Mouse (Mus musculus) lung, postnatal 0 days (tissue): ENCODE results near the gene Vmn2r7. TPM values are rescaled to one million over a fixed set of nuclear protein-coding genes. Genes with fewer than 3 reads are reported as not detected.
"Not testable (repeated sequence)": the region's sequence is repeated elsewhere in the genome, so short reads cannot be mapped to it uniquely, and the experiment has no call there.

Source experiments
- ATAC-seq: fragments of 200-750 bp; cut with Nextera tagmentation; 2 replicates; pipeline ENCODE4 v1.8.0; 2017; ENCODE audit warnings: moderate library complexity
- DNase-seq: peaks from one replicate; pipeline ENCODE4 v3.0.0-alpha.2; 2016; ENCODE audit warnings: low spot score
- H3K27ac ChIP-seq: fragments of 300-500 bp; sonication (generic); 2 replicates; pipeline ENCODE4 v1.5.1; 2014; ENCODE audit warnings: antibody characterized with exemption, mild to moderate bottlenecking, low read length, mixed read lengths
- H3K27me3 ChIP-seq: fragments of 300-500 bp; sonication (generic); replicated peaks from 2 replicates; pipeline ENCODE4 v1.6.1; 2014; ENCODE audit warnings: low read length, mixed read lengths; ENCODE audit not compliant: insufficient read depth
- H3K36me3 ChIP-seq: fragments of 300-500 bp; sonication (generic); 2 replicates; pipeline ENCODE4 v1.6.1; 2014; ENCODE audit warnings: low read length, mixed read lengths; ENCODE audit not compliant: insufficient read depth
- H3K4me1 ChIP-seq: fragments of 300-500 bp; sonication (generic); 2 replicates; pipeline ENCODE4 v1.6.1; 2014; ENCODE audit warnings: antibody characterized with exemption, low read depth, low read length, mixed read lengths; ENCODE audit not compliant: insufficient read depth
- H3K4me2 ChIP-seq: fragments of 300-500 bp; sonication (generic); replicated peaks from 2 replicates; pipeline ENCODE4 v1.6.1; 2014; ENCODE audit warnings: low read depth, mild to moderate bottlenecking, low read length, moderate library complexity, mixed read lengths
- H3K4me3 ChIP-seq: fragments of 300-500 bp; sonication (generic); 2 replicates; pipeline ENCODE4 v1.5.1; 2014; ENCODE audit warnings: low read depth, low read length
- H3K9ac ChIP-seq: fragments of 300-500 bp; sonication (generic); replicated peaks from 2 replicates; pipeline ENCODE4 v1.6.1; 2014; ENCODE audit warnings: low read depth, mild to moderate bottlenecking
- H3K9me3 ChIP-seq: fragments of 300-500 bp; sonication (generic); 2 replicates; pipeline ENCODE4 v1.6.1; 2016; ENCODE audit warnings: low read length, mixed read lengths
- CTCF ChIP-seq: IDR thresholded peaks from 2 replicates; pipeline ENCODE4 v1.5.1; 2016; ENCODE audit warnings: antibody characterized with exemption, mild to moderate bottlenecking
- EP300 ChIP-seq: IDR thresholded peaks from 2 replicates; pipeline ENCODE4 v1.6.1; 2016; ENCODE audit warnings: antibody characterized with exemption, mild to moderate bottlenecking, control low read depth
- WGBS: fragments of 180-500 bp; shearing (Covaris S2); extraction: QIAGEN DNeasy Blood & Tissue Kit; methylation state at CpG from one replicate; pipeline ENCODE4 v1.1.7; 2014; 5-methylcytosine and 5-hydroxymethylcytosine counted together
- polyA plus RNA-seq: library from polyadenylated mRNA; unstranded; fragments of >200 nt; fragmentation: Nextera tagmentation; extraction: Ambion mirVana; gene quantifications from 2 replicates; pipeline ENCODE4 v1.2.1, GENCODE M21; 2015

Gene Vmn2r7
- polyA plus RNA-seq, 1 experiment from 2014 or later: not detected

DNA sequence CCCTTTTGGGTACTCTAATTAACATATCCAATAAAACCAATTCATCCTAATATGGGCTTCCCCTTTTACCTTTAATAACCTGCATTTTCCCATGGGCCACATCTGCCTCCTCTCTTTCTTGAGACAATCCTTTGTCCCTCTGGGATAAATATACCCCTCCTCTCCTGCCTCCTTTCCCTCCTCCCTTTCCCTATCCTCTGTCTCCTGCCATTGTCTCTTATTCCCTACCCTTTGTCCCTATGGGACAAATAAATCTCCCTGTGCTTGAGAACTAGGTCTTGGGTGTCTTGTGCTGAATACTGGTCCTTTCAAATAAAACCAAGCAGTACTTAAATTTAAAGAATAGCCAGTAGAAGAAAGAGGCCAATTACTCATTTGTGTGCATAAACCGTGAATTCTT lies 13.4 kb downstream of the Vmn2r7 start:
- no peaks in the 10 kb centered on the region for H3K27me3 ChIP-seq
- DNase-seq (no peak), ATAC-seq (no peak)
- whole genome bisulfite sequencing: 77% methylated on average over 1 of the region's 1 CpGs
- H3K4me3 ChIP-seq: no peak overlapping the region
- no peak overlapping the region for H3K4me2 ChIP-seq
- H3K9me3 ChIP-seq: no peaks in the 10 kb centered on the region
- no peak for TF ChIP-seq CTCF
- H3K9ac ChIP-seq: no peak overlapping the region
- H3K27ac ChIP-seq: no peak overlapping the region
- no peaks in the 10 kb centered on the region for H3K36me3 ChIP-seq
- H3K4me1 ChIP-seq: no peaks in the 10 kb centered on the region

DNA sequence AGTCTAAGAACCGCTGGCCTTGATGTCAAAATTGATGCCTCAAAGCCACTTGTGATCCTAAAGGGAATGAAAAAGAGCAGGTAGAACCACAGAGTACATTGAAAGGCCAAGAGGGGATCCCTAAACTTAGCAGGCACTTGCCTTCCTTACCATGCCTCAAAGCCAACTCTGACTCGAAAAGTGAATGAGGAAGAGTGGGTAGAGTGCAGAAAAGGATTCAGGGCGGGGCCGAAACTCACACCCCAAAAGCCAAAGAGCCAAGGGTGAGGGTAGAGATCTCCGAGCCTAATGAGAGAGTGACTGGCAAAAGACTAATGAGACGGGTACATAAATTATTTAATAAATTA lies 53.3 kb downstream of the Vmn2r7 start:
- WGBS: 42% methylated on average over 6 of the region's 6 CpGs
- DNase-seq: peak; percentile 4
- H3K27ac ChIP-seq: no peak overlapping the region
- no peaks in the 10 kb centered on the region for H3K36me3 ChIP-seq
- H3K9ac ChIP-seq: no peak overlapping the region
- no peak overlapping the region for H3K4me2 ChIP-seq
- no peak for ATAC-seq
- no peaks in the 10 kb centered on the region for H3K4me1 ChIP-seq
- no peaks in the 10 kb centered on the region for H3K27me3 ChIP-seq
- no peak for TF ChIP-seq CTCF
- TF ChIP-seq EP300: no peak
- no peaks in the 10 kb centered on the region for H3K9me3 ChIP-seq
- no peak overlapping the region for H3K4me3 ChIP-seq

DNA sequence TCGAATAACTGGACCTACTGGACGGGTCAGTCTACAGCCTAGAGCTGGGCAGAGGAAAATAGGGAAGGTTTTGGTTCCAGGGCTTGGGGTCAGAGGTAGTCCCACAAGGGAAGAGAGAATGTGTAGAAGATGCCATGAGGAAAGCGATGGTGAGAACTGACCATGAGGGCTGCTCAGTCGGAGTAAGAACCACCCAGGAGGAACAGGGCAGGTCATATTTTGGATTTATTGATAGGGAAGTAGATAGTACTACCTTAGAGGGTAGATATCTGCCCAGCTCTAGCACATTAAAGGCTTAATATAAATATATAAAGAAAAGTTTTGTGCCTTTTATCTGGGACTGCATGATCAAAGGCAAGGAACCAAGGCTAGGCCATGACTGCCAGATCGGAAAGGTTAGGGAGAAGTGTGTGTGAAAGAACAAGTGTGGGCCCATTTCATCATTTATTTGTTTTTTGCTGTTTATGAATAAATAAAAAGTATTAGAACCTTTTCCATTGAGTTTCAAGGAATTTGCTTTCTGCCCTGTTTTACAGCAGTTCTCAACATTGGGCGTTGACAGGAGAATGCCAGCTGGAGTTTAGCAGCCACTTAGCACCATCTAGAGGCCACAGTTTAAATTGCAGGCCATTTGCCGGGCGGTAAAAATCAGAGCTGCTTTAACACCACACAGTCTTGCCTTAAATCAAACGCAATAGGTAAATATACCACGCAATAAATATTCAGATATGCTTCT lies 53.9 kb downstream of the Vmn2r7 start:
- Histone ChIP-seq H3K9ac (no peak overlapping the region), H3K36me3 (no peaks in the 10 kb centered on the region), H3K9me3 (no peaks in the 10 kb centered on the region), H3K4me3 (no peak overlapping the region), H3K27ac (no peak overlapping the region), H3K4me2 (no peak overlapping the region), H3K4me1 (no peaks in the 10 kb centered on the region), H3K27me3 (no peaks in the 10 kb centered on the region)
- peak; percentile 72 for DNase-seq
- TF ChIP-seq CTCF: peak; percentile 83
- no peak for TF ChIP-seq EP300
- WGBS: 43% methylated on average over 10 of the region's 10 CpGs
- peak; percentile 23; the same call in 1 of the 2 replicates for ATAC-seq

DNA sequence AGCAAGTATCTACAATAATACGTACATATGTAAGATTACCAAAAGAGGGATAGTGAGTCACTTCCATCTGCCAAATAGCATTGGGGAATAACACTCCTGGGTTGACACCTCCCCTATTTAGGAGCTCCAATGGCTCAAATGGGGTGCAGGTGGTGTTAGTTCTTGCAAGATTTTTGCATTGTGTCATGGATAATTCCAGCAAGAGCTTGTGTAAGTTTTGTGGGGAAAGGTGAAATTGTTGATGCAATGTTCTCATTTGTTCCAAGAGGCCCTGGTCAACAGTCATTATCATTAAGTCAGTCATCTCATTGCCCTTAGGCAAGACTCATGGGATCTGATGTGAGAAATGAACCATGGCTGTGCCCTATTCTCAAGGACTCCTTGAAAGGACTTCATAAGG lies 61.7 kb downstream of the Vmn2r7 start:
- TF ChIP-seq CTCF (no peak), EP300 (no peak)
- Histone ChIP-seq H3K4me3 (no peak overlapping the region), H3K27me3 (no peaks in the 10 kb centered on the region), H3K9ac (no peak overlapping the region), H3K36me3 (no peaks in the 10 kb centered on the region), H3K4me2 (no peak overlapping the region), H3K27ac (no peak overlapping the region), H3K9me3 (no peaks in the 10 kb centered on the region), H3K4me1 (no peaks in the 10 kb centered on the region)
- WGBS: 85% methylated on average over 1 of the region's 1 CpGs
- ATAC-seq (no peak), DNase-seq (no peak)

DNA sequence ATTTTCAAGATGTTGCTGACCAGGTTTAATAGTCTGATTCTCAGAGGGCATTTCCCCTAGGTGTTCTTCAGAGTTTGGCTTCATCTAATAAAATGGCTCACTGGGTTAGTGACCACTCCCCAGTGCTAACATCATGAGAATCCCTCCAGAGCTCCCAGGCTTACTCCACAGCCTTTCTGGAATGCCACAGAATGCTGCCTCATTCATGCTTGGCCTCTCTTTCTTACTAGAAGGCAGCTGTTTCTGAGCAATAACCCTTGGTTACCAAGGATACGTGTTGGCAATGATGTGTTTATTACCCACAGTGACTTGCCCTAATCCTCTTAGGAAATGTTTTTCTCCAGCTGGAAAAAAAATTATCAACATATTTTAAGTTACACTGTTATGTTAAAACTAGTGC lies 72.4 kb downstream of the Vmn2r7 start:
- H3K27me3 ChIP-seq: no peaks in the 10 kb centered on the region
- no peak overlapping the region for H3K27ac ChIP-seq
- peak; percentile 17 for DNase-seq
- no peak overlapping the region for H3K4me3 ChIP-seq
- no peak overlapping the region for H3K4me2 ChIP-seq
- no peaks in the 10 kb centered on the region for H3K9me3 ChIP-seq
- no peaks in the 10 kb centered on the region for H3K4me1 ChIP-seq
- no peaks in the 10 kb centered on the region for H3K36me3 ChIP-seq
- no peak for ATAC-seq
- H3K9ac ChIP-seq: no peak overlapping the region
- WGBS: 72% methylated on average over 1 of the region's 1 CpGs
- no peak for TF ChIP-seq EP300
- no peak for TF ChIP-seq CTCF

DNA sequence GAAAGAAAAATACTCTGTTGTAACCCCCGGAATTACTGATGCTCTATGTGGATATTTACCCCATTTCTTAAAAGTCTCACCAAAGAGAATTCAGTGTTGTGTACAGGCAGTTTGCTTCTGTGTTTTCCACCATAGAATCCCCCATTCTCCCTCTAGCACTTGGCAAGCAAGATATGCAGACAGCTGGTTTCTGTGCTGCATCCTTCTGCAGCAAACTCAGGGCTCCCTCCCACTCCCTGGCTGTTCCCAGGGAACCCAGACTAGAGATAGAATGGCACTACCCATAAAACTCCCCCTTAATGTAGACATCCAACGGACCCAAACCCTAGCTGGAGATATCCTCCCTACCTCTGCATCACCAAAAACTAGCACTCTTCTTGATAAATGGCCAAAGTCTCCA lies 88.4 kb downstream of the Vmn2r7 start:
- no peak for TF ChIP-seq CTCF
- no peak for TF ChIP-seq EP300
- Histone ChIP-seq H3K27me3 (no peaks in the 10 kb centered on the region), H3K27ac (no peak overlapping the region), H3K36me3 (no peaks in the 10 kb centered on the region), H3K4me2 (no peak overlapping the region), H3K4me1 (no peaks in the 10 kb centered on the region), H3K9me3 (no peaks in the 10 kb centered on the region), H3K9ac (no peak overlapping the region), H3K4me3 (no peak overlapping the region)
- no peak for DNase-seq
- no peak for ATAC-seq
- WGBS: 83% methylated on average over 2 of the region's 2 CpGs

DNA sequence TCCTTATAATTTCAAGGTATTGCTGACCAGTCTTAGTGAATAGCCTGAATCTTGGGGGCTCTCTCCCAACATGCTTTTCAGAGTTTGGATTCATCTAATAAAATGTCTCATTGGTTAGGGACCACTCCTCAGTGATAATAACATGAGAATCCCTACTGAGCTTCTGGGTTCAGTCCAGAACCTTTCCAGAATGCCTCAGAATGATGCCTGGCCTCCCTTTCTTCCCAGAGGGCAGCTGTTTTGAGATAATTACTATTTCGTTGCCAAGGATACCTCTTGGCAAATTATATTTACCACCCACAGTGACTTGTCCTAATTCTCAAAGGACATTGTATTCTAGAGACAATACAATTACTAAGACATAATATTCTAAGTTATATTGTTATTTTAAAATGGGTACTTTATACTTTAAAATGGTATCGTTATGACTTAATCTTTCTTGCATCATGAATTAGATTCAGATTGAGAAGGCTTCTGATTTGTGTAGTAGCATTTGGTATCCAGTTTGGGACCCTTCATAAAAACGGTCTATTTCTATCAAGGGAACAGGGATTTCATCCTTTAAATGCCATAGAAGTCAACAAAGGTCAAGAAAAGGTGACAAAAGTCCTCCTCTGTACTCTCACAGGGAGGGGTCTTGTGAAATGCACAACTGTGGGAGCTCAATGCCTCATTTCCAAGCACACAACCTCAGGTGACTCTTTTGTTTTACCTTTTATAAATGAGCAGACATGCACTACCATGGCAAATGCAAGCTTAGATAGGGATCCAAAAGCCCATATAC lies 117.2 kb downstream of the Vmn2r7 start:
- DNase-seq, H3K27ac ChIP-seq, H3K36me3 ChIP-seq, H3K9ac ChIP-seq, H3K4me3 ChIP-seq, H3K9me3 ChIP-seq, H3K4me2 ChIP-seq, H3K4me1 ChIP-seq, ATAC-seq, H3K27me3 ChIP-seq: not testable (repeated sequence)
- 70% methylated on average over 3 of the region's 3 CpGs for WGBS

DNA sequence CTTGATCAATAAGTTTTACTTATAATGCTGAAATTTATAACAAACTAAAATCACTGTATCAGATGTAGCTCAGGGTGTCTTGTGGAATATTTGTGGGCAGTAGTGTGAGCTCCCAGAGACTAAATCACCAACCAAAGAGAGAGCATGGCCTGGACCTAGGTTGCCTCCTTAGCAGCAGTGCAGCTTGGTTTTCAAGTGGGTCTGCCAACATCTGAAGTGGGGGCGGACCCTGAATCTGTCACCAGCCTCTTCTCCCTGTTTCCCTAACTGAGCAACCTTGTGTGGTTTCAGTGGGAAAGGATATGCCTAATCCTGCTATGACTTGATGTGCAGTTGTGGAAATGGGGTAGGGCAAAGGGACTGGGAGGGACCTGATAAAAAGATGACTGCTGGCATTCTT lies 118.8 kb downstream of the Vmn2r7 start:
- H3K4me1 ChIP-seq, H3K4me2 ChIP-seq, H3K36me3 ChIP-seq, H3K9ac ChIP-seq, ATAC-seq, H3K4me3 ChIP-seq, DNase-seq, H3K27ac ChIP-seq, H3K27me3 ChIP-seq, H3K9me3 ChIP-seq: not testable (repeated sequence)
- 58% methylated on average over 1 of the region's 1 CpGs for WGBS

DNA sequence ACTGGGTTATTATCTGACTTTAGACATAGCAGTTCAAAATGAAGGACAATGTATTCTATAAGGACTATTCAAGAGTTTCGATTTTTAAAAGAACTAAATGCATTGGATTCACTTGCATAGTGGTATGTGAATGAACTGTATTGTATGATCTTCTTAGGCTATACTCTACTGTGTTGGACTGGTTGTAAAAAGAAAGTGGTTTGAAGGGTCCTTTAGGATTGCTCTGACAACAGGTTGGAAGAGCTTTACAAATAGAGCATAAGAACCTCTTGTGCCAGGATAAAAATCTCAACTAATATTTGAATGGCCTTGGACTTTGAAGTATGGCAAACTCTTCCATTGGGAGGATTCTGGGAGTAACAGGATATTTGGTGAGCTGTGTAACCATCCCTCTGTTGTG lies 168.5 kb downstream of the Vmn2r7 start:
- peak; percentile 43 for ATAC-seq
- H3K9me3 ChIP-seq, H3K4me1 ChIP-seq, H3K27ac ChIP-seq, H3K4me2 ChIP-seq, H3K9ac ChIP-seq, H3K36me3 ChIP-seq, H3K4me3 ChIP-seq, DNase-seq, H3K27me3 ChIP-seq: not testable (repeated sequence)
- 39% methylated on average over 1 of the region's 1 CpGs for WGBS
